Mouse (Mus musculus) layer of hippocampus, adult 9-11 months (tissue): Measurements from ENCODE around the gene Cabin1.

Experiments
- DNase-seq: peaks from one replicate; pipeline ENCODE4 v3.0.0; 2022

Gene Cabin1

DNA sequence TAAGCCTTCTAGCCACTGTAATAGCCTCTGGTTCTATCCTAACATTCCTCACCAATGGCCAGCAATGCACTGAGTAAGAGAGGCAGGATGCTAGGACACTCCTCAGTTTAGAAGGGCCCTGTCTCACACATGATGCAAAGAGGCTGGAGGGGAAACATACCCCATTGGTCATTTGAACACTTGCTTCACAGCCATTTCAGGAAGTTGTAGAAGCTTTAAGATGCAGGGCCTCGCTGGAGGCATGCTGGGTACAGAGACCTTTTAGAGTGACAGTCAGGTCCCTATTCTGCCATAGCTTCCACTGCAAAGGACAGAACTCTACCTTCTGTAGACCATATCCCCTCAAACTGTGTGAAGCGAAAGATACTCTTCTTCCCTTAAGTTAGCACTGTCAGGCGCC, 66.4 kb downstream of the Cabin1 start:
- no peak for DNase-seq

DNA sequence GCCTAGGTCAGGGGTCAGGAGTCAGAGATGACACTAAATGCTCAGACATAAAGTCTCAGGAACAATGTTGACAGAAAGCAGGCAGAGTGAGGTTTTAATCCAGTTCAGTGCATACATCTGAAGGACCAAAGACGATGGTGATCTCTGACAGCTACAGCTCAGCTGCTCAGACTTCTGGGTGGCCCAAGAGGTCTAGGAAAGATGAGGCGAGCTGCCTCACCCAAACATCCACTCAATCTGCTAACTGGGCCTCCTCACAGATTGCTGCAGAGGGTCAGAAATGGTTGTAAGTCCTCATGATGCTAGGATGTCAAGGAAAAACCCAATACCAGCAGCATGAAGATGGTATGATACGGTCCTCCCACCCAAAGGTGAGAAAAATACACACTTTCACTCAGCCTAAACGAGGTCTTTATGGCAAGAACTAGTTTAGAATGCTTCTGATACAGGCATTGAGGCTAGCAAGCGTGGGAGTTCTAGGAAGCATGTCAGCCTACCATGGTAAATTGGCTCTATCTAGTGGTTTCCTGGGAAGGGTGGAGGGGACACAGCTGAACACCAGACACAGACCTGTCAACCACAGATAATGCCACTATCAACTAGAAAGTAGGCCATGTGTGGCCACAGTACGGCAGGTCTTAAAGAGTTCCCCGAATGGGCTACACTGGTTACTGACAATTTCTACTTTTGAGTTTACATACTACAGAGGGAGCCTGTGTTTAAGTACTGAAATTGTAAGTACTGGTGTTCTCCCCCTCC, 67.4 kb downstream of the Cabin1 start:
- DNase-seq: no peak

DNA sequence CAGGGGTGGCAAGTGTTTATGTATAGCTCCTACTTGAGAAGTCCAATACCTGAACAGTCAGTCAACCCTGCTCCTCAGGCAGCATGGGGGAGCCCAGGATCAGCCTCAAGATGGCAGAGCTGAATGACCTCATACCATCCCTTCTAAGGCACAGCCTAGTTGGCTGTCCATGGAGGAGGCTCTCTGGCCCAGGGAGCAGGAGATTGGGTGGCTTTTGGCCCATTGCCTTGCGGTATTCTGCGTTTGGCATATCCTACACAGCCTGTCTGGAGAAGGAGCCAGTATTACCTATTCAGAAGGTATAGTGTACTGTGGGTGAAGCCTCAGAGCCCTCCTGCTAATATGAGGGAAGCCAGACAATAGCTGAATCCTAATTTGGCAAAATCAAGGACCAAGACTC, 68.6 kb downstream of the Cabin1 start:
- DNase-seq: no peak

DNA sequence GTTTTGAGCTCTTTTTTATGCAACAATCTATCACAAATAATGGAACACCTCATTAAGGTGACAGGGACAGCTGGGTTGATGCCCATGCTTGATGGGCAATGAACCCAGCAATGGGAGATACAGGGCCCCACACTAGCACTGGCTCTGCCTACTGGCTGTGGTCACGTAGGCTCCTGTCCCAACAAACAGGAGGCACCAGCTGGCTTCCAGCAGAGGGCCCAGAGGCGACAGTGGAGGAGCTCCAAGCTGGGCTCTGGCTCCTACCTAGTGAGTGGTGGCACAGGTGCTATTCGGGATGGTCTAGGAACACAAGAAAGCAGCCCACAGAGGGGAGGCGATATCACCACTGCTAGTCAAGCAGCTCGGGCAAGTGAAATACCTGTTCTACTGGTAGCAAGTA, 69.1 kb downstream of the Cabin1 start:
- no peak for DNase-seq

DNA sequence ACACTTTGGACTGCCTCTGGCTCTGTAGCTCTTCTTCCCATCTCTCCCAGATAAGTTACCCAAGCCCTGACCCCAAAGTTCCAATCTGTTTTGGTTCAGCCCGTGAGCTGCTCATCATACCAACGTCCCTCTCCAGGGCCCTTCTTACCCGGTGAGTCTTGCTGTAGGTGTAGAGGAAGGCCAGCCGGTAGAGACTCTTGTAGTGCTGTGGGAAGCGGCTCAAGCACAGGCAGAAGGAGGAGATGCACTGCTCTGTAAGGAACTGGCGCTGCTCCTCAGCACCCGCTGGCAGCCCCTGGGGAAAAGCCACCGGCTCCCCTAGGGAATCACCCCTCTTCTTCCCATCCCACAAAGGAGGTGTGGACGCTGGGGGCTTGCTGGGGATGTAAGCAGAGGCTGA, 69.6 kb downstream of the Cabin1 start:
- DNase-seq: no peak

DNA sequence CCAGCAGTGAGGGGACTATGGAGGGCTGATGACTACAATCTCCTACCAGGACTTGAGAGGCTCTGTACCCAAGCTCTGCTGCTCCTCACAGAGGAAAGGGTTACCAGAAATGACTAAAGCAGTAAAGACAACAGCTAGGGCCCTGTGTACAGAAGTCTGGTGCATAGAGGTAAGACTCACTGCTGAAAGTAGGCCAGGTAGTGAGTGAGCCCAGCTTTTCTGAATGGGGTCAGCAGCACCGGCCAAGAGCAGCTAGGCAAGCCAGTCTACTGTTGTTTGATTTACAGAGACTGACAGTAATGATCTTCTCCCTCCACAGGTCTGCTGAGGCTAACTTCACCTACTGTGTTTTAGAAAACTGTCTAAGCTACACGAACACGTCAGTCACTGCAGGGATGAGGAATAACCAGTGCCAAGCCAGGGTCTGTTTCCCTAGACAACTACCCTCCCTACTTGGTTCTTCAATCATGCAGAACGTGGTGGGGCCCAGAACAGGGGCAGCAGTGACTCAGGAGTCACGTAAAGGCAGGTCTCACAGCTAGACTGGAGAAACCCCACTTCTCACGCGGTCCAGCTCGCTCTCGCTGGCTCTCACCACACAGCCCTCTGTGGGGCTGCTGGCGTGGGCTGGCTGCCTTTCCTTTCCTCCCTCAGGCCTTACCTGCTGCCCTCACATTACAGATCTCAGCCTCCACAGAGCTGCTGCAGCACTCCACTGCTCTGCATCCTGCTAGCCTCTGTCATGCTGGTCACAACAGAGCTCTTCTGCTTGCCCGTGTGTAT, 70.5 kb downstream of the Cabin1 start:
- no peak for DNase-seq

DNA sequence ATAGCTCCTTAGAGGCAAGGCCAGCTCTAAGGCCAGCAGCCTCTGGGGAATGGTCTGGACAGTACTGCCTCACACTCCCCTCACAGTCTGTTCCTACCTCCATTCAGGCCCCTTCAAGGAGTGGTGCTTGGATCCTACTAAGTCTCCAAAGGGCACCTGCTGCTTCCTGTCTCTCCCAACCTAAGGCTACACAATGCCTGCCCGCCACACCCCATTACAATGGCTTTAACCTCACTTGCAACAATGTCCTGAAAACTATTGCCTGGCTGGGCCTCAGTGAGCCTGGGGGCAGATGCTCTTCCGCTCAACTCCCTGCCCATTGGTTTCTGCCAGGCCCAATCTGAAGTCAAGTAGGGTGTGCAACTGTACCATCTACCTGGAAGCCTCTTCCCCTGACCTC, 75.5 kb downstream of the Cabin1 start:
- no peak for DNase-seq

DNA sequence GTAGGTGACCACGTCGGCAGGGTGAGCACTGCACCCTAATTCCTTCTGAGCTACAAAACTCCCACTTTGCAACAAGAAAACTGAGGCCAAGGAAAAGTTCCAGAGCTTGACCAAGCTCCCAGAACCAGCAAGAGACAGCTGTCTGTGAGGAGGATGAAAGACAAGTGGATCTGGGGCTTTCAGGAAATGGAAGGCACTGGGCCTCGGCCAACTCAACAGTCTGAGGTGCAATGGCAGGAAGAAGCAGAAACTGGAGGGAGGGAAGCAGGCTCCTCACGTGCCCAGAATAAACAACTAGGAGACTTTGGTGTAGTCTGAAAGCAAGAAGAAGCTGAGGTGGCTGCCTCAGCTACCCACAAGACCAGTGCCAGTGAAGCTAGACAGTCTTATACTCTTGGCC, 77.4 kb downstream of the Cabin1 start:
- no peak for DNase-seq

DNA sequence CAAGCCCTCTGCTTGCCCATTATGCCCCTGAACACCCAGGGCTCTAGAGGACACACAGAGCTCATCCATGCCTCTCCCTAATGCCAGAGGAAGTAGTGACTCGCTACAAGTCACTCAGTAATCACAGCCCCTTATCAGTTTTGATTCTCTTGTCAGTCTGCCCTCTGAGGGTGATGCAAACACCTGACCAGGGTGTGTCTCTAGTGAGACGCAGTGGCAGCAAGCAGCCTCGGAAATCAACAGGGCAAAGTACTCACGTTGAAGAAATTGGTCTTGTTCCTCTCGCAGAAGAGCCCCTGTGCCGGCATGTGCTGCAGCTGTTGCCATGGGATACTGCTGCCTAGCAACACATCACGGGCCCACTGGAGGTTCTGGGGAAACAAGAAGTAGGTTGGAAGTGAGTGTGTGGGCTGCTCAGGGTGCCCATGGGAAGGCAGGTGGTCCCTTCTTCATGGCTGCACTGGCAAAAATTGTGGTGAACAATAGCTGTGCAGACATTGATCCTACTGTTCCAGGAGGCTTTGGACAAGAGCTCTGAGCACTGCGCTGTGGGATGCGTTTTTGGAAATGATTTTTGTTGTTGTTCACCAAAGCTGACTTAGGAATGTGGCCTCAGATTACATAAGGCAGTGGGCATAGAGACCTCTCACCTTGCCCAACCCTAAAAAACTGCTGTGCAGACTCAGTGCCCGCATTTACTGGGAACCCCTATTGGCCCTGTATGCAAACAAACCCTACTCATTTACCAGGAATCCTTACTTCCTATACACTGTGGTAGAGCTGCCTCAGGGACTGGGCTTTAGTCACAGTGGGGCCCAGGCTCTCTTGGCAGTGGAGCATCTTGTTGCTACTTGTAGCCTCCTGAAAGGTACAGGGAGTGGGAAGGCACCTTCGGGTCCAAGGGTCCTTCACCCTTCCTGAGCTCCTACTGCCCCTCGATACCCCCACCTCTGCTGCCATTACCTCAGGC, 79.8 kb downstream of the Cabin1 start:
- DNase-seq: peak; percentile 88

DNA sequence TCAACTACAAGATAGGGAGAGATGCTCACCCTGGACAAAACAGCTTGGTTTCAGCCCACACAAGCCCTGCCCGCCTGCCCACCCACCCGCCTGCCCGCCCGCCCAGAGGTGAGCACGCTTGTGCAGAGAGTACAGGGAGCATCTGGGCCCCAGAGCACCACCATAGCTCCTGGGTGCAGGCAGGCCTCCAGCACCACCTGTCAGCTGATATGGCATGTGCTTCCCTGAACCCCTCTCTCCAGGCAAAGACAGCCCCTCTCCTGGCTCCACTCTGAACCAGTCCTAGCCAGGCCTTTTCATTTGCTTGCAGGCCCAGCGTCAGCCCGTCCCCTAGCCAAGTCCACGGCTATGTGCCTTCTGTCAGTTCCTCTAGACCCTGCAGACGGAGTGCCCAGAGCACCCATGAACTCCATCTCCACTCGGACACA, 83.6 kb downstream of the Cabin1 start:
- DNase-seq: peak; percentile 62

DNA sequence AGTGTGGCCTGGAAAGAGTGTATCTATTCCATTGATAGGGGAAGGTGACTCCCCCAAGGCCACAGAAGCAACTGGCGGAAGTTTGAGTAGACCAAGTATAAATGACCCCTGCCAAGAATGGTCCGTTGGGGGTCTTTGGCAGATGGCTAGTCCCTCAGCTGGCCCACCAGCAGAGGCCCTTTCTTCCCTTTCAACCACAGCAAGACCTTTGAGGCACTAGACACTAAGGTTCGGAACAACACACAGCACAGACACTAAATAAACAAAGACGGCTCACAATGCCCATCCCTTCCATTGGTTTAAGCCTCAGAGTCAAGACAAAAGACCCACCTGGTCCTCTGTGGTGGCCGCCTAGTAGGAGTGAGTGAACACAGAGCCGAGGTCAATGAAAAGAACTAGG, 84.9 kb downstream of the Cabin1 start:
- DNase-seq: no peak

DNA sequence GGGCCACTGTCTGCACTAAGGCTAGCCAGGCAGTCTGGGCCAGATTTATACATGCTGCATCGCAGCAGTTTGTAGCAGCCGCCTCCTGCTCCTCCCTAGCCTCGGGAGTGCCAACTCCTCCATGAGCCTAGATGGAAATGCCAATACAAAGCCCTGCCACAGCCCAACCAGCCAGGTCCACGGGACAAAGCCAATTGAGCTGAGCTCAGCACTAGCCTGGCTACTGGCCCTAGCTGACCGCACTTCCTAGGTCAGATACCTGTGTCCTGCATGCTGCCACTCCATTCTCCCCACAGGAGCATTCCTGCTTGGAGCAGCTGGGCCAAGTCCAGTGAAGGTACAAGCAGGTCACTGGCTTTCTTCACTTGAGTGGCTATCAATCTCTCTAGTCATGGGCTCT, 86.2 kb downstream of the Cabin1 start:
- peak; percentile 43 for DNase-seq

DNA sequence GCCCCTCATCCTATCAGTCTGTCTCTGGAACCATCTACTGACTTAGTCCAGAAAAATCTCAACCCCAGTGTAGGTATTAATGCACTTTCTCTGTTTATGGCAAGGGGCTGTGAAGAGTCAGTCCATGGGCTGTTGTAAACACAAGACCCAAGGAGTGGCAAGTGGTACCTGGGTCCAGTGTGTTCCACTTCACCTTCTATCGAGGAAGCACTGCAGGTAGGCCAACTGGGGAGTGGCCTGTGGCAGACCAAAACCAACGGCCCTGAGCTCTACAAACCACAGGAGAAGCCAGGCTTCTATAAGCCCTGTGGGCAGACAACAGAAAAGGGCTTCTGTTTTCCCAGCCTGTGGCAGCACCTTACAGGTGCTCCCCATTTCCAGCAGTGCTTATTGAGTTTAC, 86.6 kb downstream of the Cabin1 start:
- no peak for DNase-seq

DNA sequence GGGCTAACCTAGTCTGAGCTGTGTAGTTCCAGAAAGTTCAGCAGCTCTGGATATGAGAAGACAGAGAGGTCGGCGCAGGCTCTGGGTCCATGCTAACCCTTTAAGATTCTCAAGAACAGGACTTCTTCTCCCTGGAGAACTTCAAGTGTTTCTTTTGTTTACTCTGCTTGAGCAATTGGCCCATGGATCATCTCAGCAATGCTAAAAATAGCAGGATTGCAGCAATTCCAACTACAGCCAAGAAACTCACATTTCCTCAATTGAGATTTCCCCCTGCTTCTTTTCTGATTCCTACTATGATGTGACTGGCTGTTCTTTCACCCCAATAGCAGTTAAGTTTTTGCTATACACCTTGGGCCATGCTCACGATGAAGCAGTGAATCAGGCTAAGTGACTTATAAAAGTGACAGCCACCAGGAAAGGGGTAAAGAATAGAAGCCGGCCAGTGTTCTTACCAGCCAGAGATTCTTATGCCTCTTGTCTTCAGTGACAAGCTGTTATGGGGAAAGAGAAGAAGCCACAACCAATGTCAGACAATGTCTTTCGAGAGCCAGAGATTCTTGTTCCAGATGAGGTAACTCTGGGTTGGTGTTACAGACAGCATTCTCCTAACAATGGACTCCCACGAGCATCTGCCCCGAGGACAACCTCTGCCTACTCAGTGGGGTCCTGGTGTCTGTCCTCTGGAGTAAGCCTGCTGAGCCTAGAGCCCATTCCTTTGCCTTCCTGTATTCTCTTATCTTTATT, 87.1 kb downstream of the Cabin1 start:
- peak; percentile 51 for DNase-seq

DNA sequence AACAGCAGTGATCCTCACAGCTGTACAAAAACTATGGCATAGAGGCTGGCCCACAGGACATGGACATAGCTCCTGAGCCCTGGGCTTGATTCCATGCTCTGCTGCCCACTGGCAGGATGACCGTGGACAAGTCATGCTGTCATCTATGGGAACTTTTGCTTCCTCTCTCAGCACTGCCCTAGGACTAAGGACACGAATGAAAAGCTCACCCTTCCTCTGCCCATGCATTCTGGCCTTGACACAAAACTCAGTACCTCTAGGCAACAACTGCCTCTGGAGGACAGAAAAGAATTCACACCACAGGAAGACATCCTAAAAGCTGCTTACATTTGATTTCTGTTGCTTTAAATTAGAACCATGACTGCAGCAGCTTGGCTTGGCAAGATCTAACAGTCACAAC, 87.9 kb downstream of the Cabin1 start:
- DNase-seq: no peak

DNA sequence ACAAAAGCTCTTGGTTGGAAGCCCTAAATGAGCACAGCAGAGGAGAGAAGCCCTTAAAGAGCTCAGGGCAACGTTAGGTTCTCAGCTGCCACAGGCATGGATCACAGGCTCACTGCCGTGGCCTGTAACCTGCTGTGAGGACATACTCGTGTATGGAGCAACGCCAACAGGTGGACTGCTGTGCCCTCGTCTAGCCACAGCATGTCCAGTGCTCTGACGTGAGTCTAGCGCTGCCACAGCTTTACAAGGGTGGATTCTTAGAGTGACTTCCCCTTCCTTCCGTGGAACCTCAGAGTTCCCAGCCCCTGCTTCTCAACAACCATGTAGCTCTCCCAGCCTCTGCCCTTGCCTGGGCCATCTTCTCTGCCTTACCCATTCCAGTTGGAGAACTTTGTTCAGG, 88.5 kb downstream of the Cabin1 start:
- no peak for DNase-seq

DNA sequence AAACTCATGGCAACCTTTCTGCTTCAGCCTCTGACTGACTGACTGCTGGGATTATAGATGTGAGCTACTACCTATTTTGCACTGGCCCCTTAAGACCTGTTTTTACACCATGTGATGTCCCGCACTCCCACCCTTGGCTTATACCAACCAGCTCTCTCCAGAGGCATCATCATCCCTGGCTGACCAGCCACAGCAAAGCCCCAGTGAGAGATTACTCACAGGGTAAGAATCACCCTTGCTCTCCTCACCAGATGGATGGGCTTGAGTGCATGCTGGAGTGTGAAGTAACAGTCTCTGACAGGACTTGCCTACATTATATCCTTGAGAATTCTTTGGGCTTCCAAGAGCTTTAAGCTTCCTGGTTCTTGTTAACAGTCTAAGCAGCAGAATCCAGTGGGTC, 94.2 kb downstream of the Cabin1 start:
- DNase-seq: no peak

DNA sequence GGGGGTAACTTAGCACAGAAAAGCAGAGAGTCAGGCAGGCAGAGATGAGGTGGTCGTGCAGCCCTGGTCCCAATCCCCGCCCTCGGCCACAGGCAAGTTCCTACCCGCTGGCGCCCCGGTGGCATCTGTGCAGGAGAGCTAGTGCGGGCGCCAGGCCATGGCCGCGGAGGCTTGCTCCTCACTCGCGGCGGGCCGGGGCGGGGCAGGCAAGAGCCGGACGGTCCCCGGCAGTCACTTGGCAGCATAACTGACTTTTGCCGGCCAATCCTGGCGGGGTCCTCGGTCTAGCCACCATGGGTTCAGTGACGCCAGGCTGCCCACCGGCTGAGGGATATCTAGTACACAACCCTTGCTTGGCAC, 96.2 kb downstream of the Cabin1 start:
- DNase-seq: peak; percentile 66

DNA sequence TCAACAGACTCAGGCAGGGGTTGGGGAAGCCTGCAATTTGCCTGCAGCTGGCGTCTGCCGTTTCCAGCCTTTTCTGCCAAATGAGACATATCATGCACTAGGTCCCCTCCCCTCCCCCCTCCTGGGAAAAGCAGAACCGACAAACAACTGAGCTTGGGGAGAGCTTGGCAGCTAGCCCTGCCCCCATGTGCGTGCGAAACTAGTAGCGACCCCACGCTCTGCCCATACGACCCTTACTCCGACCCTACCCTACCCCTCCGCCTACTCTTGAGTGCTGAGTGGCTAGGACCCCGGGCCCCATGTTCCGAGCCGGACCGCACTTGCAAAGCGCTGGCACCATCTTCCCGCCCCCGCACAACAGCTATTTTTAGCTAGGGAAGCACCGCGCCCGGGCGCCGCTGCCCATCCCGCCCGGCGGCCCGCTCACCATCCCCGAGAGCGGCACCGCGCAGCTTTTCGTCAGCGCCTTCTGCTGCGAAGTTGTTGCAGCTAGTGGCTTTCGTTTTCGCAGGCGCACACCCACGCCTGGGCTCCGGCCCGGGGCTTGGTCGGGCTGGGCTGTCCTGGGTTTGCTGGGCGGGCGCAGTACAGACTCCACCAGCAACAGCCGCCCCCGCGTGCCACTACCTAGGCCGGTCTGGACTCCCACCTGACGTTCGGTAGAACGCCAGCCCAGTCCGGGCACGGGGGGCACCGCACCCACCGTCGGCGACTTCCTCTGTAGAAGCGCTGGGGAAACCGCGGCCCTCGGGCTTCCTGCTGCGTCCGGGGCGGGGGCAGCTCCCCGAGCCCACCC, 96.8 kb downstream of the Cabin1 start:
- DNase-seq: peak; percentile 88

DNA sequence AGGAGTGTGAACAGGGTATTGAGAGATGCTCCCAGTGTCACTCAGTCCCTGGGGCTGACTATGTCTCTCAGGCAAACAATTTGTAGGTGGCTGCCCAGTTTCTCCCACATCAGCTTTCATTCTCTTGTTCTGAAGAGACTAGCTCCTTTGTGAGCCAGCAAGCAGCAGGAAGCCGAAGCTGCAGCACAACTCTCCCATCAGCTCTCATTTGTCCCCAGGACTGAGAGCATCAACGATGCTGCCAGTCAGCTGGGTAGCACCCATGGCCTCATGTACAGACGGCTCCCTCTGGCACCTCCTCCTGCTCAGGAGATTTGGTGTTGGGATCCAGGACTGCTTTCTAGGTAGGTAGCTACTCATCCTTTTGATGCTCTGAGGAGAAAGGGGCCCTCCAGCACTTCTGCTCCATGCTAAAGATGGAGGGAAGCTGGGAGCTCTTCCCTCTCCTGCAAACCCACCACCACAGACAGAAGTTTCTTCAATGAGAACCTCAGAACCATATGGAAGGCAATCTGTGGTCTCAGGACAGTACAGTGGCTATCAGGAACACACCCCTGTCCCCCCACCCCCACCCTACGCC, 97.6 kb downstream of the Cabin1 start:
- peak; percentile 68 for DNase-seq

DNA sequence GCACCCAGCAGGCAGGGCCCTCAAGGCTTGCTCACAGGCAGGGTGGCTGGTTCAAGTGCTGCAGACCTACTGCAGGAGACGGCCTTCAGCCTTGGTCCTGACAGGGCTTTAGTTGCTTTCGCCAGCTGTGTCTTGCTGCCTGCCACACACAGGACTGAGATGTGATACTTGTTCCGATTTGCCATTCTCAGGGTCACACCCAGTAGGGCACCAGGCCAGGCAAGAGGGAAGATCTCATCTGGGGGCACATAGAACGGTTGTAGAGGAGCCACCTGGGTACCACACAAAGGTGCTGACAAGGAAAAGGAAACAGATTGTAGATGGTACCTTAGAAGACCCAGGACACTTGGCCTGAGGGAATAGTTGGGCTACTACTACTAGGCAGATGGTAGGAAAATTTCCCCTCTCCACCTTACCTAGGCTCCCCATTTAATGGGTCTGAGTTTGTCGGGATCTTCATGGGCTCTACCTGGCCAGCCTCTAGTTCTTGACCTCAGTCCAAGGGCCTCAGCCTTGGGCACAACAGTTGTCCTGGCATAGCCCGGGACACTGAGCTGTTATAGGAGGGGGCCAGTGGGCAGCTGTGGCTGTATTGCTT, 99.4 kb downstream of the Cabin1 start:
- no peak for DNase-seq
